Mouse (Mus musculus) C2C12 (cell line): ENCODE data around the gene Fam155a. TPM values are rescaled to one million over a fixed set of nuclear protein-coding genes. Genes with fewer than 3 reads are reported as not detected.

ENCODE experiments used
- H3K27me3 ChIP-seq: one replicate; pipeline ENCODE4 v1.6.1; 2011; ENCODE audit not compliant: control insufficient read depth, insufficient read depth, insufficient read length
- H3K36me3 ChIP-seq: one replicate; pipeline ENCODE4 v1.6.1; 2011; ENCODE audit not compliant: control insufficient read depth, insufficient read depth
- H3K4me3 ChIP-seq: one replicate; pipeline ENCODE4 v1.5.1; 2011; ENCODE audit warnings: mild to moderate bottlenecking, control low read depth; ENCODE audit not compliant: poor library complexity, insufficient read depth, severe bottlenecking
- H3K79me2 ChIP-seq: one replicate; pipeline ENCODE4 v1.6.1; 2011; ENCODE audit not compliant: control insufficient read depth, insufficient read depth
- H3K79me3 ChIP-seq: one replicate; pipeline ENCODE4 v1.6.1; 2011; ENCODE audit warnings: low read depth, control low read depth
- H3ac ChIP-seq: one replicate; pipeline ENCODE3; 2011; ENCODE audit warnings: low read depth; ENCODE audit not compliant: control insufficient read depth, insufficient read length
- CEBPB ChIP-seq: IDR thresholded peaks from one replicate; pipeline ENCODE4 v1.6.1; 2011; ENCODE audit warnings: low read depth, mild to moderate bottlenecking, control low read depth, moderate library complexity
- CTCF ChIP-seq: IDR thresholded peaks from one replicate; pipeline ENCODE4 v1.5.1; 2011; ENCODE audit not compliant: control insufficient read depth, insufficient read depth, insufficient read length
- FOSL1 ChIP-seq: IDR thresholded peaks from one replicate; pipeline ENCODE4 v1.8.0; 2011; ENCODE audit warnings: mild to moderate bottlenecking, low read length; ENCODE audit not compliant: poor library complexity, insufficient read depth, severe bottlenecking
- MAX ChIP-seq: IDR thresholded peaks from one replicate; pipeline ENCODE4 v1.6.1; 2011; ENCODE audit warnings: mild to moderate bottlenecking, control low read depth
- MYOD1 ChIP-seq: IDR thresholded peaks from one replicate; pipeline ENCODE4 v1.6.1; 2011; ENCODE audit warnings: low read depth; ENCODE audit not compliant: control insufficient read depth, insufficient read length
- MYOG ChIP-seq: IDR thresholded peaks from one replicate; pipeline ENCODE4 v1.6.1; 2011; ENCODE audit not compliant: control insufficient read depth, insufficient read length; ENCODE audit errors: extremely low read depth
- USF1 ChIP-seq: IDR thresholded peaks from one replicate; pipeline ENCODE4 v1.6.1; 2011; ENCODE audit warnings: low read depth, mild to moderate bottlenecking, control low read depth, moderate library complexity
- polyA plus RNA-seq: library from polyadenylated mRNA; unstranded; fragments of >200 nt; fragmentation: generic; extraction: Trizol; gene quantifications from one replicate; pipeline ENCODE4 v1.2.1, GENCODE M21; 2012; ENCODE audit warnings: missing spikeins

Gene Fam155a
- polyA plus RNA-seq, 1 experiment, result not detected

GRCm38 (mm10) chr8:9448613-9449012 lies 322.3 kb downstream of the Fam155a start:
- Histone ChIP-seq H3K36me3 (no peaks in the 10 kb centered on the region), H3K27me3 (no peaks in the 10 kb centered on the region), H3K79me2 (no peaks in the 10 kb centered on the region), H3K79me3 (no peaks in the 10 kb centered on the region), H3K4me3 (no peak overlapping the region), H3ac (no peak overlapping the region)
- TF ChIP-seq CTCF (no peak), USF1 (no peak), FOSL1 (no peak), MAX (no peak), MYOD1 (no peak), CEBPB (no peak), MYOG (no peak)

GRCm38 (mm10) chr8:9437822-9438221 lies 333.1 kb downstream of the Fam155a start:
- no peak for TF ChIP-seq USF1
- no peak for TF ChIP-seq FOSL1
- no peak for TF ChIP-seq MYOD1
- TF ChIP-seq MYOG, result no peak
- Histone ChIP-seq H3ac (no peak overlapping the region), H3K36me3 (no peaks in the 10 kb centered on the region), H3K27me3 (no peaks in the 10 kb centered on the region), H3K79me2 (no peaks in the 10 kb centered on the region), H3K4me3 (no peak overlapping the region), H3K79me3 (no peaks in the 10 kb centered on the region)

GRCm38 (mm10) chr8:9435501-9435900 lies 335.5 kb downstream of the Fam155a start:
- no peak for TF ChIP-seq MYOD1
- no peak for TF ChIP-seq USF1
- no peak for TF ChIP-seq MAX
- no peak for TF ChIP-seq CTCF
- no peak for TF ChIP-seq CEBPB
- no peak for TF ChIP-seq FOSL1
- no peak for TF ChIP-seq MYOG
- Histone ChIP-seq H3ac (no peak overlapping the region), H3K36me3 (no peaks in the 10 kb centered on the region), H3K4me3 (no peak overlapping the region), H3K79me2 (no peaks in the 10 kb centered on the region), H3K79me3 (no peaks in the 10 kb centered on the region), H3K27me3 (no peaks in the 10 kb centered on the region)

GRCm38 (mm10) chr8:9432635-9433372 lies 338.2 kb downstream of the Fam155a start:
- Histone ChIP-seq H3K36me3 (no peaks in the 10 kb centered on the region), H3K79me3 (no peaks in the 10 kb centered on the region), H3K27me3 (no peaks in the 10 kb centered on the region), H3K4me3 (no peak overlapping the region), H3ac (no peak overlapping the region), H3K79me2 (no peaks in the 10 kb centered on the region)
- no peak for TF ChIP-seq CEBPB
- TF ChIP-seq MYOD1, result no peak
- TF ChIP-seq MYOG, result no peak
- TF ChIP-seq CTCF, result no peak
- TF ChIP-seq USF1, result no peak
- TF ChIP-seq FOSL1, result no peak

- no peak overlapping the region for H3ac ChIP-seq
- H3K4me3 ChIP-seq, result no peak overlapping the region
- no peaks in the 10 kb centered on the region for H3K79me2 ChIP-seq
- no peaks in the 10 kb centered on the region for H3K36me3 ChIP-seq
- TF ChIP-seq USF1 (no peak), MYOG (no peak), CEBPB (no peak), FOSL1 (no peak), MYOD1 (no peak), CTCF (no peak), MAX (no peak)
- H3K79me3 ChIP-seq, result no peaks in the 10 kb centered on the region
- H3K27me3 ChIP-seq, result no peaks in the 10 kb centered on the region
Measured at GRCm38 (mm10) chr8:9428846-9429245, 342.1 kb downstream of the Fam155a start.
